Mouse (Mus musculus): Measurements from ENCODE around the gene Cyp2g1. TPM values are rescaled to one million over a fixed set of nuclear protein-coding genes. Genes with fewer than 3 reads are reported as not detected.

Cyp2g1 gene
- polyA plus RNA-seq (2012; rRNA removed) = not detected in 2 replicates

DNA sequence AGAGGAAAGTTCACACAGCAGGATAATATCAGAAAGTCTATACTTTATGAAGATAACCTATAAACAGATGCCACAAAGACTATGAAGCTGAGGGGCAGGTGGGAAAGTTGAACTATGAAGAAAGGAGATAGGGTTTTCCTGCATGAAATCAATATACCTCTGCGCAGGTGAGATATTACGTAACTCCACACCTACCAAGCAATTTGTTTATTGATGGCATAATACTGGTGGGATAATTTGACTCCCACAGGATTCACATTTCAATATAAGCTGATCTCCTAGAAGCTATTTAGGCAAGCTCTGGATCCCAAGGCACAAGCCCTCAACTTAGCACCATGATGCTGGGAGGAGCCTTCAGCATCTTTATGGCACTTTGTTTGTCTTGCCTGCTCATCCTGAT is at the start of gene Cyp2g1:
TSS of gene Cyp2g1 (plus strand) at position 301 of the 400 bp plus-strand sequence.
- H3K36me3 ChIP-seq (ENCODE audit: control insufficient read depth, insufficient read depth, low read length) = no peaks in the 10 kb centered on the region
- no peak for DNase-seq
- 82% methylated on average over 2 of the region's 2 CpGs for WGBS
- no peaks in the 10 kb centered on the region for H3K27me3 ChIP-seq (replicated peaks; ENCODE audit: control insufficient read depth, insufficient read depth, low read length)
- H3K27ac ChIP-seq (ENCODE audit: insufficient read depth, low read depth, low read length) = no peak within 1 kb of the TSS
- no peaks in the 10 kb centered on the region for H3K4me1 ChIP-seq (ENCODE audit: control insufficient read depth, insufficient read depth, low read length)
- no peak within 1 kb of the TSS for H3K4me3 ChIP-seq (ENCODE audit: insufficient read depth, low read depth, low read length)
- no peak for TF ChIP-seq CTCF (conservative IDR thresholded peaks at IDR 0.05; ENCODE audit: insufficient read depth, insufficient read length, low read depth, low read length)
- no peak for TF ChIP-seq POLR2A (IDR thresholded peaks at IDR 0.05; ENCODE audit: low read depth, low read length)

DNA sequence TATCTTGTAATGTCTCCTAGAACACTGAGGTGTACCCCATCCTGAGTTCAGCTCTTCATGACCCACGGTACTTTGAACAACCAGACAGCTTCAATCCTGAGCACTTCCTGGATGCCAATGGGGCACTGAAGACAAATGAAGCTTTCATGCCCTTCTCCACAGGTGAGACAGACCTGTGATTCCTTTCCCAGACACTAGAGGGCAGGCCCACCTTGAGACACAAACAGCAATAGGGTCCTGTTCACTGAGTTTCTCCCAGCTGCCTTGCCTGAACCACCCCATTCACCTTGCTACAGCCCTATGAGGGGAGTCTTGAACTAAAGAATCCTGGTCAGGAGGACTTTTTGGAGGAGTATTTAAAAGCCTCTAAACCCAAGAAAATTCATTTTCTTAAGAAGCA is 41.6 kb upstream of the Cyp2g1 start:
- H3K36me3 ChIP-seq (ENCODE audit: control insufficient read depth, insufficient read depth, low read length) = no peaks in the 10 kb centered on the region
- WGBS = 49% methylated on average over 1 of the region's 1 CpGs
- no peaks in the 10 kb centered on the region for H3K4me1 ChIP-seq (ENCODE audit: control insufficient read depth, insufficient read depth, low read length)
- TF ChIP-seq POLR2A (IDR thresholded peaks at IDR 0.05; ENCODE audit: low read depth, low read length) (no peak), CTCF (conservative IDR thresholded peaks at IDR 0.05; ENCODE audit: insufficient read depth, insufficient read length, low read depth, low read length) (peak; percentile 72)
- no peaks in the 10 kb centered on the region for H3K27me3 ChIP-seq (replicated peaks; ENCODE audit: control insufficient read depth, insufficient read depth, low read length)
- peak; percentile 51 for DNase-seq
- H3K27ac ChIP-seq (ENCODE audit: insufficient read depth, low read depth, low read length) = no peak overlapping the region
- no peak overlapping the region for H3K4me3 ChIP-seq (ENCODE audit: insufficient read depth, low read depth, low read length)

DNA sequence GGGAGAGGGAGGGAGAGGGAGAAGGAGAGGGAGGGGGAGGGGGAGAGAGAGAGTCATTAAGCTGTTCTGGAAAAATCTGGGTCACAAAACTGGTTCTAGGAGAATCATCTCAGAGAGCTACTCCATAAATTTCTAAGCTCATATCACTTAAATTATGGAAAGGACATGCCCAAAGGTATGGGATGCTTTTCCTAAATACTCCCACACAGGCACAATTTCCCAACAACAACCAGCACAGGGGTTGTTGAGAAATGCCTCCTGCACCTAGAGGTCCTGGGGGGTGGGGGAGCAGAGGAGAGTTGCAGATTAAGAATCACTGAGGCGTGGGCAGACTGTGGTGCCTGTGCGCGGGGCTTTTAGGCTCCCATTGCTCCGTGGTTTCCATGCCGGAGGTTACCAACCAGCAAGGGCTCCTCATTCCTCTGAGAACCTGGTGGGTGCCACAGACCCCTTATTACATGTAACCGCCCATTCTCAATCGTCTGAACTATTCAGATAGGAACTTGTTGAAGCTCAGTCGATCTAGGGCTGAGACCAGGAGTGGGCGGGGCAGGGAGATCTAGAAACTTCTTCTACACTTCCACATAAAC is 38.7 kb upstream of the Cyp2g1 start:
- Histone ChIP-seq H3K4me1 (ENCODE audit: control insufficient read depth, insufficient read depth, low read length) (no peaks in the 10 kb centered on the region), H3K27me3 (replicated peaks; ENCODE audit: control insufficient read depth, insufficient read depth, low read length) (no peaks in the 10 kb centered on the region), H3K36me3 (ENCODE audit: control insufficient read depth, insufficient read depth, low read length) (no peaks in the 10 kb centered on the region), H3K27ac (ENCODE audit: insufficient read depth, low read depth, low read length) (no peak overlapping the region), H3K4me3 (ENCODE audit: insufficient read depth, low read depth, low read length) (no peak overlapping the region)
- WGBS = 67% methylated on average over 9 of the region's 9 CpGs
- no peak for DNase-seq
- no peak for TF ChIP-seq POLR2A (IDR thresholded peaks at IDR 0.05; ENCODE audit: low read depth, low read length)
- TF ChIP-seq CTCF (conservative IDR thresholded peaks at IDR 0.05; ENCODE audit: insufficient read depth, insufficient read length, low read depth, low read length) = no peak

DNA sequence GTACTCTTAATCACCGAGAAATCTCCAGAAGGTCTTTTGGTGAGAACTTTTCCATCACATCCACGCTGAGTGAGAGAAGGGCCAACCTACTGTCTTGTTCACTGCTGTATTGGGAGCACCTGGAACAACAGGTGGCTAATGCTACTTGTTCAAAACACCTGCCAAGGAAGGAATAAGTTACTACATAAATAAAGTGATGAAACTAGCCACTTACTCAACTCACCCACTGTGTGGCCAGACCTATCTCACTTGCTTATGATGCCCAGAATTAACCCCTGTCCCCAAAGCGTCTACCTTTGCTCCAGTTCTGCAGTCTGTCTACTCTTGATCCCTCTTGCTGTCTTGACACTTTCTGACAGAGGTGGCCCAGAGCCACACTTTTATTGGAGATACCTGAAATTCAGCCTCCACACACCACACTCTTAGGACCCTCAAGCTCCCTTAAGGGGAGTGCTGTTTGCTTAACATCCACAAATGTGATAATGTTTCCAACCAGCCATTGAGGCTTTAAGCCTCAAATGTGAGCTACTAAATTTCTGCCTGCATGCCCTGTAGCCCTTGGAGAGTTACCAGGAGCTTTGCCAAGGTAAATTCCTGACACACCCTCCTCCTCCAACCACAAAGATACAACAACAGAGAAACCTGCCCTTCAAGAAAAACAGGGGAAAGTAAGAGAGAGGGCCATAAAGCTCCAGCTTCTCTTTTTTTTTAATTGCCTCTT is 35.7 kb upstream of the Cyp2g1 start:
- H3K36me3 ChIP-seq (ENCODE audit: control insufficient read depth, insufficient read depth, low read length) = no peaks in the 10 kb centered on the region
- peak; percentile 48 for DNase-seq
- WGBS = 77% methylated on average over 3 of the region's 3 CpGs
- H3K27me3 ChIP-seq (replicated peaks; ENCODE audit: control insufficient read depth, insufficient read depth, low read length) = no peaks in the 10 kb centered on the region
- H3K27ac ChIP-seq (ENCODE audit: insufficient read depth, low read depth, low read length) = no peak overlapping the region
- H3K4me1 ChIP-seq (ENCODE audit: control insufficient read depth, insufficient read depth, low read length) = no peaks in the 10 kb centered on the region
- H3K4me3 ChIP-seq (ENCODE audit: insufficient read depth, low read depth, low read length) = no peak overlapping the region
- TF ChIP-seq POLR2A (IDR thresholded peaks at IDR 0.05; ENCODE audit: low read depth, low read length) = no peak
- TF ChIP-seq CTCF (conservative IDR thresholded peaks at IDR 0.05; ENCODE audit: insufficient read depth, insufficient read length, low read depth, low read length) = no peak

DNA sequence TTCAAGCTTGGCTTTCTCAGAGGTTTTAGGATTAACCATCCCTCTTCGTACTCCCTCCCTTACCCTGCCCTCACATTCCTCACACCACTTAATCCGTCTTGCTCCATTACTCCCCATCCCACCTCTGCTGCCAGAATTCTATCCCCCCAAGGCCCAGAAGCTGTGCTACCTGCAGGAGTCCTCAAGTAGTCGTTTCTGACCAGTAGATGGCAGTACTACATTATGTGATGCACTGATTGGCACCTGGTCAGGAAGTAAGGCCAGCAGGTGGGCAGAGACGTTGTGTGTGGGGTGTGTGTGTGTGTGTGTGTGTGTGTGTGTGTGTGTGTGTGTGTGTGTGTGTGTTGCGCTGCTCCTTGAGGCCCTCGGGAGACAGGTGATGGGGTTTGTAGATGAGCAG is 32.8 kb upstream of the Cyp2g1 start:
- Histone ChIP-seq H3K36me3 (ENCODE audit: control insufficient read depth, insufficient read depth, low read length) (no peaks in the 10 kb centered on the region), H3K4me3 (ENCODE audit: insufficient read depth, low read depth, low read length) (no peak overlapping the region), H3K27ac (ENCODE audit: insufficient read depth, low read depth, low read length) (no peak overlapping the region), H3K4me1 (ENCODE audit: control insufficient read depth, insufficient read depth, low read length) (no peaks in the 10 kb centered on the region; the same call in 1 of the 2 replicates), H3K27me3 (replicated peaks; ENCODE audit: control insufficient read depth, insufficient read depth, low read length) (no peaks in the 10 kb centered on the region)
- 16% methylated on average over 6 of the region's 6 CpGs for WGBS
- TF ChIP-seq CTCF (conservative IDR thresholded peaks at IDR 0.05; ENCODE audit: insufficient read depth, insufficient read length, low read depth, low read length) = peak; percentile 77
- no peak for TF ChIP-seq POLR2A (IDR thresholded peaks at IDR 0.05; ENCODE audit: low read depth, low read length)
- peak; percentile 60 for DNase-seq

DNA sequence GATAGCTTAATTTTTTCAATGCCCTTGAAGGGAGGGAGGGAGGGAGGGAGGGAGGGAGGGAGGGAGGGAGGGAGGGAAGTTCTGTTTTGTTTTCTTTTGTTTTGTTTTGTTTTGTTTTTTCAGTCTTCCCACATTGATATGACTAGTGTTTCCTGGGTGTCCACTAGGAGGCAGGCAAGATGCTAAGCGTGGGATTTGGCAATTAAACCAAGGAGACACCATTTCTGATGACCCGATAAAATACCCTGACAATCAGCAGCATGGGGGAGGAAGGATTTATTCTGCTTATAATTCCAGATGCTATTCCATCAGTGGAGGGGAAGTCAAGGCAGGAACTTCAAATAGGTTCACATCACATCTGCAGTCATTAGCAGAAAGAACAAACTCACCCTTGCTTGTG is 30.9 kb upstream of the Cyp2g1 start:
- Histone ChIP-seq H3K27ac (ENCODE audit: insufficient read depth, low read depth, low read length) (no peak overlapping the region), H3K4me1 (ENCODE audit: control insufficient read depth, insufficient read depth, low read length) (peaks cover under 1% of the 10 kb centered on the region; the same call in 1 of the 2 replicates), H3K27me3 (replicated peaks; ENCODE audit: control insufficient read depth, insufficient read depth, low read length) (no peaks in the 10 kb centered on the region), H3K4me3 (ENCODE audit: insufficient read depth, low read depth, low read length) (no peak overlapping the region), H3K36me3 (ENCODE audit: control insufficient read depth, insufficient read depth, low read length) (no peaks in the 10 kb centered on the region)
- peak; percentile 13 for DNase-seq
- WGBS = 35% methylated on average over 2 of the region's 2 CpGs
- 0 out of 2 replicates have a peak, but pooled peaks have one; percentile 17 for TF ChIP-seq CTCF (conservative IDR thresholded peaks at IDR 0.05; ENCODE audit: insufficient read depth, insufficient read length, low read depth, low read length)
- no peak for TF ChIP-seq POLR2A (IDR thresholded peaks at IDR 0.05; ENCODE audit: low read depth, low read length)

DNA sequence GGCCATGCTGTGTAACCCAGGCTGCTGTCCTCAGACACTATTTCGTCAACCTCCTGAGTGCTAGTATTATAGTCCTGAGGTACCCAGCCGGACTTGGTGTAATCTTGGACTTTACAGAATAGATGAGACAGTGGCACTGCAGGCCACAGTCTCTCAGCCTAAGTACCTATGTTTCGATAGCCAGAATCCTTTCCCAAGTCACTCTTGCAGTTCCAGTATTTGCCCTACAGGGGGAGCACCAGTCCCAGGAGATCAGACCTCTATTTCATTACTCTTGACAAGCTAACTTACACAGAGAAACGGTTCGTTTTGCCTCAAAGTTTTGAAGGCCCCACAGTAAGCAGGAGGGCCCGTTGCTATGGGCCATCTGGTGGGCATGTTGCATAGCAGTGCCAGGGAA is 30.2 kb upstream of the Cyp2g1 start:
- H3K4me1 ChIP-seq (ENCODE audit: control insufficient read depth, insufficient read depth, low read length) = peaks cover 4% of the 10 kb centered on the region; the same call in 1 of the 2 replicates
- no peak overlapping the region for H3K27ac ChIP-seq (ENCODE audit: insufficient read depth, low read depth, low read length)
- H3K27me3 ChIP-seq (replicated peaks; ENCODE audit: control insufficient read depth, insufficient read depth, low read length) = no peaks in the 10 kb centered on the region
- H3K36me3 ChIP-seq (ENCODE audit: control insufficient read depth, insufficient read depth, low read length) = no peaks in the 10 kb centered on the region
- 31% methylated on average over 6 of the region's 6 CpGs for WGBS
- peak; percentile 81 for DNase-seq
- TF ChIP-seq CTCF (conservative IDR thresholded peaks at IDR 0.05; ENCODE audit: insufficient read depth, insufficient read length, low read depth, low read length) (peak; percentile 78), POLR2A (IDR thresholded peaks at IDR 0.05; ENCODE audit: low read depth, low read length) (no peak)
- H3K4me3 ChIP-seq (ENCODE audit: insufficient read depth, low read depth, low read length) = no peak overlapping the region

All from kidney, adult 2 months (tissue).